Mouse (Mus musculus) MEL (cell line): Measurements from ENCODE around the gene Pitx2.

Experiments used
- CHD2 ChIP-seq: IDR thresholded peaks from 2 replicates; pipeline ENCODE4 v1.6.1; 2011; ENCODE audit warnings: low read length, improper control_type of control experiment
- CTCF ChIP-seq, 3 experiments: IDR thresholded peaks in 2 of 3; conservative IDR thresholded peaks in 1 of 3; 2 replicates each; pipeline ENCODE4 v1.5.1; 2011 to 2012; ENCODE audit warnings: low read length in 3 of 3, low read depth in 2 of 3, mild to moderate bottlenecking in 2 of 3, improper control_type of control experiment in 1 of 3, inconsistent platforms in 1 of 3, mixed read lengths in 1 of 3, moderate library complexity in 1 of 3; ENCODE audit not compliant: control insufficient read depth in 1 of 3, insufficient read depth in 1 of 3, poor library complexity in 1 of 3, severe bottlenecking in 1 of 3
- GATA1 ChIP-seq: IDR thresholded peaks from 2 replicates; pipeline ENCODE4 v1.6.1; 2011; ENCODE audit warnings: low read depth, low read length, improper control_type of control experiment
- HCFC1 ChIP-seq: IDR thresholded peaks from 2 replicates; pipeline ENCODE4 v1.6.1; 2012; ENCODE audit warnings: low read depth, mild to moderate bottlenecking, inconsistent platforms, low read length, improper control_type of control experiment, moderate library complexity
- MAX ChIP-seq: IDR thresholded peaks from 2 replicates; pipeline ENCODE4 v1.6.1; 2011; ENCODE audit warnings: low read length, improper control_type of control experiment
- POLR2A ChIP-seq, 2 experiments: IDR thresholded peaks; 2 replicates each; pipeline ENCODE4 v1.6.1; 2011 to 2012; ENCODE audit warnings: low read length in 2 of 2, mild to moderate bottlenecking in 2 of 2, control low read depth in 1 of 2, improper control_type of control experiment in 1 of 2, low read depth in 1 of 2, moderate library complexity in 1 of 2; ENCODE audit not compliant: control insufficient read depth in 1 of 2, insufficient read depth in 1 of 2, poor library complexity in 1 of 2
- POLR2AphosphoS5 ChIP-seq: IDR thresholded peaks from 2 replicates; pipeline ENCODE4 v1.6.1; 2012; ENCODE audit warnings: low read depth, borderline replicate concordance, mild to moderate bottlenecking, inconsistent platforms, low read length, moderate library complexity, mixed read lengths
- RCOR1 ChIP-seq: IDR thresholded peaks from 2 replicates; pipeline ENCODE4 v1.6.1; 2012; ENCODE audit warnings: low read depth, mild to moderate bottlenecking, inconsistent platforms, low read length, improper control_type of control experiment
- SMC3 ChIP-seq: IDR thresholded peaks from 2 replicates; pipeline ENCODE4 v1.6.1; 2011; ENCODE audit warnings: low read depth, low read length, improper control_type of control experiment
- TCF12 ChIP-seq: IDR thresholded peaks from 2 replicates; pipeline ENCODE4 v1.6.1; 2014; ENCODE audit warnings: low read depth, mild to moderate bottlenecking, inconsistent platforms, low read length, improper control_type of control experiment, moderate library complexity

DNA sequence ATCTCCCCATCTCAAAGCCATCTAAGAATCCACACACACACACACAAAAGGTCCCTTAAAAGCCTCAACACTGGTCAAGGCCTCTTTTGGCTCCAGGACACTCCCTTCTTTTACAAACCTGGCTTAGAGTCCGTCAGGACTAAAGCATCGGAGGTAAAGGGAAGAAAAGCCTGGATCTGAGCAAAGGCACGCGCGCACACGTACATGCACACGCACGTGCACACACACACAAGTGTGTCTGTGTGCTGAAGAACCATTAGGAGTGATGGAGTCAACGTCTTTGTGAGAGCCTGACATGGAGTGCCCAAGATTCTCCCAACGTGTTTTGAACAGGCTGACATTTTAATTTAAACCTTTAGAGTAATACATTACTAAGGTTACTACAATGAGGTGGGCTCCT, 8.7 kb downstream of the Pitx2 start:
- no peak for TF ChIP-seq POLR2A (IDR thresholded peaks at IDR 0.05; ENCODE audit: control insufficient read depth in 1 of 2, insufficient read depth in 1 of 2, low read depth in 1 of 2, low read length in 2 of 2, poor library complexity in 1 of 2)
- TF ChIP-seq SMC3, result no peak
- TF ChIP-seq TCF12, result no peak
- TF ChIP-seq CTCF (IDR thresholded peaks at IDR 0.05 in 2 of 3, conservative IDR thresholded peaks at IDR 0.05 in 1 of 3; ENCODE audit: control insufficient read depth in 1 of 3, insufficient read depth in 1 of 3, low read depth in 2 of 3, low read length in 3 of 3, poor library complexity in 1 of 3, severe bottlenecking in 1 of 3), result no peak
- no peak for TF ChIP-seq POLR2AphosphoS5
- TF ChIP-seq MAX, result no peak
- TF ChIP-seq HCFC1, result no peak
- TF ChIP-seq CHD2, result no peak
- no peak for TF ChIP-seq GATA1
- no peak for TF ChIP-seq RCOR1
